Mouse (Mus musculus): ENCODE results near the gene Srbd1.

The Srbd1 gene

GRCm38 (mm10) chr17:86034641-86035040 is 110.3 kb downstream of the Srbd1 start:
- DNase-seq (ENCODE audit: low spot score), result no peak

GRCm38 (mm10) chr17:86032113-86032714 is 112.8 kb downstream of the Srbd1 start:
- no peak for DNase-seq (ENCODE audit: low spot score)

GRCm38 (mm10) chr17:86030016-86030415 is 115.0 kb downstream of the Srbd1 start:
- DNase-seq (ENCODE audit: low spot score), result no peak

- DNase-seq (ENCODE audit: low spot score), result no peak
Measured at GRCm38 (mm10) chr17:86029175-86029574, 115.8 kb downstream of the Srbd1 start.

GRCm38 (mm10) chr17:86027577-86028199 is 117.3 kb downstream of the Srbd1 start:
- DNase-seq (ENCODE audit: low spot score), result no peak

- no peak for DNase-seq (ENCODE audit: low spot score)
Measured at GRCm38 (mm10) chr17:86024589-86024988, 120.4 kb downstream of the Srbd1 start.

GRCm38 (mm10) chr17:86022366-86022765 is 122.6 kb downstream of the Srbd1 start:
- no peak for DNase-seq (ENCODE audit: low spot score)

GRCm38 (mm10) chr17:86021815-86022214 is 123.2 kb downstream of the Srbd1 start:
- no peak for DNase-seq (ENCODE audit: low spot score)

GRCm38 (mm10) chr17:86021231-86021630 is 123.7 kb downstream of the Srbd1 start:
- DNase-seq (ENCODE audit: low spot score), result no peak

- no peak for DNase-seq (ENCODE audit: low spot score)
Measured at GRCm38 (mm10) chr17:86019793-86020192, 125.2 kb downstream of the Srbd1 start.

- DNase-seq (ENCODE audit: low spot score), result no peak
Measured at GRCm38 (mm10) chr17:86014246-86014645, 130.7 kb downstream of the Srbd1 start.

- DNase-seq (ENCODE audit: low spot score), result no peak
Measured at GRCm38 (mm10) chr17:86012576-86012975, 132.4 kb downstream of the Srbd1 start.

GRCm38 (mm10) chr17:86011849-86012248 is 133.1 kb downstream of the Srbd1 start:
- no peak for DNase-seq (ENCODE audit: low spot score)

- DNase-seq (ENCODE audit: low spot score), result no peak
Measured at GRCm38 (mm10) chr17:86008401-86008800, 136.6 kb downstream of the Srbd1 start.

- DNase-seq (ENCODE audit: low spot score), result no peak
Measured at GRCm38 (mm10) chr17:86002113-86002512, 142.9 kb downstream of the Srbd1 start.

- DNase-seq (ENCODE audit: low spot score), result no peak
Measured at GRCm38 (mm10) chr17:86001667-86002066, 143.3 kb downstream of the Srbd1 start.

GRCm38 (mm10) chr17:85995727-85996126 is 149.2 kb downstream of the Srbd1 start:
- DNase-seq (ENCODE audit: low spot score), result peak; percentile 55

GRCm38 (mm10) chr17:85995086-85995485 is 149.9 kb downstream of the Srbd1 start:
- no peak for DNase-seq (ENCODE audit: low spot score)

- DNase-seq (ENCODE audit: low spot score), result no peak
Measured at GRCm38 (mm10) chr17:85989058-85989769, 155.8 kb downstream of the Srbd1 start.

- DNase-seq (ENCODE audit: low spot score), result no peak
Measured at GRCm38 (mm10) chr17:85987531-85987930, 157.4 kb downstream of the Srbd1 start.

- DNase-seq (ENCODE audit: low spot score), result no peak
Measured at GRCm38 (mm10) chr17:85986624-85987023, 158.4 kb downstream of the Srbd1 start.

- DNase-seq (ENCODE audit: low spot score), result no peak
Measured at GRCm38 (mm10) chr17:85986181-85986580, 158.8 kb downstream of the Srbd1 start.

- no peak for DNase-seq (ENCODE audit: low spot score)
Measured at GRCm38 (mm10) chr17:85985131-85985530, 159.8 kb downstream of the Srbd1 start.
